Mouse (Mus musculus) forebrain, embryonic 16.5 days (tissue): ENCODE results near the gene Rnf220. TPM values are rescaled to one million over a fixed set of nuclear protein-coding genes. Genes with fewer than 3 reads are reported as not detected.

Experiments used
- ATAC-seq: fragments of 200-750 bp; cut with Nextera tagmentation; 2 replicates; pipeline ENCODE4 v1.8.0; 2017; ENCODE audit warnings: mild to moderate bottlenecking, moderate library complexity
- H3K27ac ChIP-seq: fragments of 300-500 bp; sonication (generic); 2 replicates; pipeline ENCODE4 v1.5.1; 2014; ENCODE audit warnings: low read length, control low read depth
- H3K27me3 ChIP-seq: fragments of 300-500 bp; sonication (generic); replicated peaks from 2 replicates; pipeline ENCODE4 v1.6.1; 2014; ENCODE audit warnings: low read length; ENCODE audit not compliant: control insufficient read depth, insufficient read depth
- H3K36me3 ChIP-seq: fragments of 300-500 bp; sonication (generic); 2 replicates; pipeline ENCODE4 v1.6.1; 2014; ENCODE audit not compliant: control insufficient read depth, insufficient read depth
- H3K4me1 ChIP-seq: fragments of 300-500 bp; sonication (generic); replicated peaks from 2 replicates; pipeline ENCODE4 v1.6.1; 2014; ENCODE audit warnings: low read length; ENCODE audit not compliant: control insufficient read depth, insufficient read depth
- H3K4me2 ChIP-seq: fragments of 300-500 bp; sonication (generic); 2 replicates; pipeline ENCODE4 v1.6.1; 2014; ENCODE audit warnings: mild to moderate bottlenecking, low read length, control low read depth
- H3K4me3 ChIP-seq: fragments of 300-500 bp; sonication (generic); replicated peaks from 2 replicates; pipeline ENCODE4 v1.5.1; 2014; ENCODE audit warnings: mild to moderate bottlenecking, low read length, control low read depth
- H3K9ac ChIP-seq: fragments of 300-500 bp; sonication (generic); replicated peaks from 2 replicates; pipeline ENCODE4 v1.6.1; 2014; ENCODE audit warnings: low read depth, low read length, control low read depth
- H3K9me3 ChIP-seq: fragments of 300-500 bp; sonication (generic); 2 replicates; pipeline ENCODE4 v1.6.1; 2016; ENCODE audit warnings: low read length; ENCODE audit not compliant: control insufficient read depth
- WGBS: fragments of 180-500 bp; shearing (Covaris S2); extraction: QIAGEN DNeasy Blood & Tissue Kit; methylation state at CpG from one replicate; pipeline ENCODE4 v1.1.7; 2014; 5-methylcytosine and 5-hydroxymethylcytosine counted together
- polyA plus RNA-seq: library from polyadenylated mRNA; unstranded; fragments of >200 nt; fragmentation: Nextera tagmentation; extraction: Ambion mirVana; gene quantifications from 2 replicates; pipeline ENCODE4 v1.2.1, GENCODE M21; 2015

Rnf220 gene
- polyA plus RNA-seq, 1 experiment from 2014 or later: 129 TPM

DNA sequence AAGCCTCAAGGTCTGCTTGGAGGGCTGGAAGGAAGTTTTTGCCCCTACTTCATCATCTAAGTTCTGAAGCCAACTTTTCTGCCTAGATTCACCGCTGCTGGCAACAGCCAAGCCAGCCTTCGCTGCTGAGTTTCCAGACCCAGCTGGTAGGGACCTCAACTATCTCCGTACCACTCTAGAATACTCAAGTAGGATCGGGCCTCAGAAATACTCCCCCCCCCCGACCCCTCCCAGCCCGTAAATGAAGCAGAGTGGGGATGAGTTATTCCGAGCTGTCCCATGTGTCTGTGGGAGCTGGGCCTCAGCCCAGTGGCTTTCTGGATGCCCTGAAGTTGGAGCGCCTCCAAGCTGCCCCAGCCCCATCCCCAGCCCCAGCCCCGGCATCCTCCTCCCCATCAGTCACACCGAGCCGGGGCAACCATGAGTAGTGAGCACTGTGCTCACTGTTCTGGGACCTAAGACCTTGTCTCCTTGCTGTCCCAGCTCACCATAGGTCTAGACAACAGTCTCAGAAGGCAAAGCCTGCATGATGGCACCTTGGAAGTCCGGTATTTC, 146.6 kb downstream of the Rnf220 start:
- H3K4me3 ChIP-seq: no peak overlapping the region
- H3K9ac ChIP-seq: no peak overlapping the region
- no peaks in the 10 kb centered on the region for H3K36me3 ChIP-seq
- H3K27ac ChIP-seq: no peak overlapping the region
- H3K27me3 ChIP-seq: no peaks in the 10 kb centered on the region
- H3K4me1 ChIP-seq: no peaks in the 10 kb centered on the region
- ATAC-seq: no peak
- H3K4me2 ChIP-seq: no peak overlapping the region
- 78% methylated on average over 12 of the region's 12 CpGs for WGBS
- H3K9me3 ChIP-seq: no peaks in the 10 kb centered on the region

DNA sequence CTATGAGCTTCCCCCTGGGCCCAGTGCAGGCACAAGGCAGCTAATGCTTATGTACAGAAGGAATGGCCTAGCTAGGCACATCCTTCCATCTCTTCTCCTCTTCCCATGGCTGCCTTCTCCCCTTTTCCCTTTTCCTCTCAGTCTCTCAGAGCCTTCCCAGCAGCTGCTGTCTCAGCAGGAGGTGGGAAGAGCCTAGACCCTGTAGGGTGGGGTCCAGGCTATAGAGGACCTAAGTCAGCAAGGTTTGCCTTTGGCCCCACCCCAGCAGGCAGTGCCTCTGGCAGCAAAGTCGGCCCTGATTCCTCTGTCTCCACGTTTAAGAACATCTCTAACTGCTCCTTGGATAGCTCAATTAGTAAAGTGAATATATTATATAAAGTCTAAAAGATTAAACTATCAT, 147.5 kb downstream of the Rnf220 start:
- no peak overlapping the region for H3K4me2 ChIP-seq
- no peak for ATAC-seq
- H3K9me3 ChIP-seq: no peaks in the 10 kb centered on the region
- no peaks in the 10 kb centered on the region for H3K36me3 ChIP-seq
- no peak overlapping the region for H3K4me3 ChIP-seq
- no peak overlapping the region for H3K9ac ChIP-seq
- H3K27ac ChIP-seq: no peak overlapping the region
- H3K4me1 ChIP-seq: no peaks in the 10 kb centered on the region
- WGBS: 37% methylated on average over 2 of the region's 2 CpGs
- no peaks in the 10 kb centered on the region for H3K27me3 ChIP-seq

DNA sequence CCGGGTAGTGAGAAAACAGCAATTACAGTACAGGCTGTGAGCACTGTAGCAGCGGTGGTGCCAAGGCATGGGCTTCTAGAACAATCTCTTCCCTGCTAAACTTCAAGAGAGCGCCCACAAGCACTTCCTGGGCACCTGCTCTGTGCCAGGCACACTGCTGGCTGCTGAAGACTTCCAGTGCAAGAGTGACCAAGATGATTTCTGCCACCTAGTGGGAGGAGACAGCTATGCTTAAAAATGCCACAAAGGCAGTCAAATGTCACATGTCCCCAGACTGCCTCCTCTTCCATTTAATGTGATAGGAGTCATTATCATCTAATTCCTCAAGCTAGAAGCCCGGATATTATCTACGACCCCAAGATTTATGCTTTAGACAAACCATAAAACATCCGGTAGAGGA, 150.8 kb downstream of the Rnf220 start:
- no peak overlapping the region for H3K4me2 ChIP-seq
- no peaks in the 10 kb centered on the region for H3K4me1 ChIP-seq
- H3K9ac ChIP-seq: no peak overlapping the region
- H3K9me3 ChIP-seq: no peaks in the 10 kb centered on the region
- WGBS: 70% methylated on average over 6 of the region's 6 CpGs
- ATAC-seq: no peak; the same call in 1 of the 2 replicates
- no peaks in the 10 kb centered on the region for H3K36me3 ChIP-seq
- no peak overlapping the region for H3K27ac ChIP-seq
- no peak overlapping the region for H3K4me3 ChIP-seq
- H3K27me3 ChIP-seq: no peaks in the 10 kb centered on the region

DNA sequence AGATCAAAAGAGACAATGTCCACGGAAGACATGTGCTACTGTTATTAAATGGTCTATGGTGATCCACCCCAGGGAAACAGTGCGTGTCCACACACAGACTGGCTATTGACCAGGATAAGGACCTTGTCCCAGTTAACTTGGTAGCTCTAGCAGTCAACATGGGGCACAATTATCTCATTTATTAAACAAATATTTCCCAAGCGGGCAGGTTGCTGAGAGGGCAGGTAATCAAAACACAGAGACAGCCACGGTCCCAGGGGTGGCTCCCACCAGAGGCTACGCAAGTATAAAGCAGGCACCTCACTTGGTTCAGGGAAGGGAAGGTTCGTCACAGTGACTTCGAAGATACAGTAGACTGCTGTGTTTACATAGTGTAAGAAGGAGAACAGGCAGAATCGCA, 153.5 kb downstream of the Rnf220 start:
- Histone ChIP-seq H3K4me2 (no peak overlapping the region), H3K36me3 (no peaks in the 10 kb centered on the region), H3K27ac (no peak overlapping the region), H3K9ac (no peak overlapping the region), H3K4me1 (no peaks in the 10 kb centered on the region), H3K27me3 (no peaks in the 10 kb centered on the region), H3K4me3 (no peak overlapping the region), H3K9me3 (no peaks in the 10 kb centered on the region)
- 79% methylated on average over 8 of the region's 8 CpGs for WGBS
- no peak for ATAC-seq

DNA sequence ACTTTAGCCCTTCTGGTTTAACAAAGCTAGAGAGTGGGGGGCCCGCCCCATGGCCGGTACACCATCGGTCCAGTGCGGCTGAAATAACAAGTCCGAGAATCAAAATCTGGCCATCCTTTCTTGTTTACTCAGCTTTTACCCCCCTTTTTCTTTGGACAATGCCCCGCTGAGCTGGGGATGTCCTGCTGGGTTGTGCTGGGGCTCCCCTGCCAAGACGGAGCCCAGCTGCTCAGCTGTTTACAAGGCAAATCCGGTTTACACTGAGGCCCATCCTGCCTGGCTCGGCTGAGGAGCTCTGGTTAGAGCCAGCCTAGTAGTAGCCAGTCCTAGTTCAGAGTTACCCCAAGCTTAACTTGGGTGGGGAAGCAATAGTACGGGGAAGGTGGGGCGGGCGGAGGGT, 154.1 kb downstream of the Rnf220 start:
- no peak for ATAC-seq
- 37% methylated on average over 12 of the region's 12 CpGs for WGBS
- Histone ChIP-seq H3K27me3 (no peaks in the 10 kb centered on the region), H3K36me3 (no peaks in the 10 kb centered on the region), H3K4me3 (no peak overlapping the region), H3K9me3 (no peaks in the 10 kb centered on the region), H3K4me2 (no peak overlapping the region), H3K27ac (no peak overlapping the region), H3K4me1 (no peaks in the 10 kb centered on the region), H3K9ac (no peak overlapping the region)

DNA sequence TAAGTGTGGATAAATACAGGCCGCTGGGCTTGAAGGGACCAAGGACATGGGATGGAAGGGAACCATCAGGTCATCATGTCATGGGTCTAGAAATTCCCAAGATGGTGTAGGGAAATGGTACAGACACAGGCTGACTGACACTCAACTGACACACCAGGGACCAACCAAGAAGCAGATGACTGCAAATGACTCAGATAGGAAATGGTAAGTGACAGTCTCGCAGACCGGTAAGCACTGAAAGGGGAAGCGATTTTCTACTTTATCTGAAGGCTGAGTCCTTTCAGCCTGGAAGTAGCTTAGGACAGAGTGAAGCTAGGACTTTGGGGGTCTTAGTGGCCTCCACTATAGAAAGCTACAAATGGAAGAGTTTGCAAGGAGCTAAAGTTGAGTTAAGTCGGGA, 155.6 kb downstream of the Rnf220 start:
- WGBS: 96% methylated on average over 5 of the region's 5 CpGs
- ATAC-seq: no peak
- no peak overlapping the region for H3K4me3 ChIP-seq
- no peaks in the 10 kb centered on the region for H3K4me1 ChIP-seq
- no peak overlapping the region for H3K9ac ChIP-seq
- no peak overlapping the region for H3K4me2 ChIP-seq
- H3K27me3 ChIP-seq: no peaks in the 10 kb centered on the region
- H3K9me3 ChIP-seq: no peaks in the 10 kb centered on the region
- no peaks in the 10 kb centered on the region for H3K36me3 ChIP-seq
- no peak overlapping the region for H3K27ac ChIP-seq

DNA sequence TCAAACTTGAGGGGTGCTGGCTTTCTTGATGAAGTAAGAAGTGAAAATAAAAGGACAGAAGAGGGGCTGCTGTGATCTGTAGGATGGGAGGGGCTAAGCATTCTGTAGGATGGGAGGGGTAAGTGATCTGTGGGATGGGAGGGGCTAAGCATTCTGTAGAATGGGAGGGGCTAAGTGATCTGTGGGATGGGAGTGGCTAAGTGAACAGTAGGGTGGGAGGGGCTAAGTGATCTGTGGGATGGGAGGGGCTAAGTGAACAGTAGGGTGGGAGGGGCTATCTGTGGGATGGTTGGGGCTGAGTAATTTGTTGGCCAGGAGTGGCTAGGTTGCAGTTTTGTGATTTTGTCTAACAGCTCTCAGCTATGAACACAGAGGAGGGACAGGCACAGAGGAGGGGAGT, 157.1 kb downstream of the Rnf220 start:
- H3K27ac ChIP-seq: no peak overlapping the region
- no peak overlapping the region for H3K4me2 ChIP-seq
- no peaks in the 10 kb centered on the region for H3K27me3 ChIP-seq
- ATAC-seq: no peak
- no peaks in the 10 kb centered on the region for H3K9me3 ChIP-seq
- H3K36me3 ChIP-seq: no peaks in the 10 kb centered on the region
- H3K9ac ChIP-seq: no peak overlapping the region
- H3K4me1 ChIP-seq: no peaks in the 10 kb centered on the region
- H3K4me3 ChIP-seq: no peak overlapping the region

DNA sequence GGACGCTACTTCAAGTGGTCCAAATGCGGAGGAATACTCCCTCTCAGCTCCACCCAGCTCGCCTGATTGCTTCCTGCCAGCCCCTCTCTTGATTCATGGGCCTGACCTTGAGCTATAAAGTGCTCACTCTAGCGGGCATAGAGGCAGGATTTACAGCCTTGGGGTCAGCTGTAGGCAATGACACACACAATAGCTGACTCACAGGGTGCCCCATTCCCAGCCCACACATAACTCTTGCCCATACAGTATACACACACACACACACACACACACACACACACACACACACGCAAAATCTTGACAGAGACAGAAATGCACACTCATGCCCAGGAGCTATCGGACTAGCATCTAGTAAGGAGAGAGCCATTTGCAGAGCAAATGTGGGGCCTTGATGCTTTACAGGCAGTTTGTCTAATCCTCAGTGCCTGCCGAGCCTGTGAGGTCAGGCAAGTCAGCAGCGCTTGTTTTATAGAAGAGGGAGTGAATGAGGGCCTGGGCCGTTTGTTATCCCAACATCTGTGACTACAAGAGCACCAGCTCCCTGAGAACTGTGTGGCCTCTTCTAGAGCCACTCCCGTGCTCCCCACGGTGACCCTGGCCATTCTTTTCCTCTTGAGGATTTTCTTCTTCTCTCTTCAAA, 165.9 kb downstream of the Rnf220 start:
- no peak overlapping the region for H3K27ac ChIP-seq
- H3K4me2 ChIP-seq: no peak overlapping the region
- no peak overlapping the region for H3K4me3 ChIP-seq
- H3K4me1 ChIP-seq: no peaks in the 10 kb centered on the region
- no peak for ATAC-seq
- no peaks in the 10 kb centered on the region for H3K36me3 ChIP-seq
- H3K27me3 ChIP-seq: no peaks in the 10 kb centered on the region
- H3K9ac ChIP-seq: no peak overlapping the region
- no peaks in the 10 kb centered on the region for H3K9me3 ChIP-seq
- WGBS: 44% methylated on average over 11 of the region's 11 CpGs

DNA sequence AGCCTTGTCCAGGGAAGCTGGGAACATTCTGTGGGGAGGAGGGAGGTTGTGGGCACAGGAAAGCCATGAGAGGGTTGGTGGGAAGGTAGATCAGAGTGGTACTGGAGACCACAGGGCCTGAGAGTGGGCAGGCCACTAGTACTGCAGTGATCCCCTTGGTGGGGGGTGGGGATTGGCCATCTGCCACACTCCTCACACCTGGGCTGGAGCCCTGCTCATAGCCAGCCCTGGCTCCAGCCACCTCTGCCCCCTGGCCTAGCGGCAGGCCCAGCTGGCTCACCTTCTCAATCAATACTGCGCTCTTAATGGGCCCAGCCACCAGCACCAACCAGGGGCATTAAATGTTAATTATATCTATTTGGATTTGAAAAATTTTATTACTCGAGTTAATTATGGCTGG, 166.7 kb downstream of the Rnf220 start:
- ATAC-seq: no peak
- no peaks in the 10 kb centered on the region for H3K36me3 ChIP-seq
- 89% methylated on average over 3 of the region's 3 CpGs for WGBS
- no peaks in the 10 kb centered on the region for H3K4me1 ChIP-seq
- no peak overlapping the region for H3K27ac ChIP-seq
- no peak overlapping the region for H3K4me2 ChIP-seq
- H3K9ac ChIP-seq: no peak overlapping the region
- no peak overlapping the region for H3K4me3 ChIP-seq
- no peaks in the 10 kb centered on the region for H3K9me3 ChIP-seq
- no peaks in the 10 kb centered on the region for H3K27me3 ChIP-seq

DNA sequence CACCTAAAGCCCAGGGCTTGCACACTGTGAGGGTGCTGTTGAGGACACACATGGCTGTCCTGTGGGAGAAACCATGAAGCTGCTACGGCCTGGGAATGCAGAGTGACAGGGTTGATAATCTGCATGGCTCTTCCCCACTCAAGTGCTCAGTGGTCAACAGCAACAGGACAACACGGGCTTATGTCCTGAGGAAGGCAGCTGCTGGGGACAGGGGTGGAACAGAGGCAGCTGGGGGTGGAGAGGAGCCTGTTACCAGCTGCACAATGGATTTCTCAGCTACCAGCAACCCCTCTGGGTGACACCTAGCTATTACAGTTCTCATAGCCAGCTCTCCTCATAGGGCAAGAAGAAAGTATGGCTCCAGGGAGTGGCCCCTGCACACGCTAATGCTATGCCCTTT, 169.9 kb downstream of the Rnf220 start:
- Histone ChIP-seq H3K9ac (no peak overlapping the region), H3K27ac (no peak overlapping the region), H3K4me1 (no peaks in the 10 kb centered on the region), H3K4me2 (no peak overlapping the region), H3K27me3 (no peaks in the 10 kb centered on the region), H3K4me3 (no peak overlapping the region), H3K9me3 (no peaks in the 10 kb centered on the region), H3K36me3 (no peaks in the 10 kb centered on the region)
- 82% methylated on average over 3 of the region's 3 CpGs for WGBS
- ATAC-seq: no peak
